Mouse (Mus musculus) midbrain, embryonic 11.5 days (tissue): ENCODE measurements at regions not wholly inside any gene's neighbourhood (a gene's known extent, or its start where the extent isn't known, plus 50 kb on each side); places are given as distances from the start of the nearest gene placed in this dataset.

ENCODE experiments used
- ATAC-seq: fragments of 200-750 bp; cut with Nextera tagmentation; 2 replicates; pipeline ENCODE4 v1.8.0; 2017; ENCODE audit warnings: moderate TSS enrichment, moderate library complexity; ENCODE audit not compliant: low FRiP score
- DNase-seq: peaks from one replicate; pipeline ENCODE4 v3.0.0; 2015; ENCODE audit warnings: low spot score; ENCODE audit errors: missing footprints
- H3K27ac ChIP-seq: fragments of 300-500 bp; sonication (generic); 2 replicates; pipeline ENCODE4 v1.5.1; 2014; ENCODE audit warnings: low read depth, low read length
- H3K27me3 ChIP-seq: fragments of 300-500 bp; sonication (generic); 2 replicates; pipeline ENCODE4 v1.6.1; 2014; ENCODE audit warnings: mild to moderate bottlenecking, low read length, moderate library complexity, mixed read lengths; ENCODE audit not compliant: control insufficient read depth, insufficient read depth
- H3K36me3 ChIP-seq: fragments of 300-500 bp; sonication (generic); 2 replicates; pipeline ENCODE4 v1.6.1; 2014; ENCODE audit warnings: mild to moderate bottlenecking, low read length, moderate library complexity, mixed read lengths; ENCODE audit not compliant: control insufficient read depth, insufficient read depth
- H3K4me1 ChIP-seq: fragments of 300-500 bp; sonication (generic); 2 replicates; pipeline ENCODE4 v1.6.1; 2014; ENCODE audit warnings: low read length; ENCODE audit not compliant: control insufficient read depth, insufficient read depth
- H3K4me2 ChIP-seq: fragments of 300-500 bp; sonication (generic); 2 replicates; pipeline ENCODE4 v1.6.1; 2014; ENCODE audit warnings: mild to moderate bottlenecking, moderate library complexity
- H3K4me3 ChIP-seq: fragments of 300-500 bp; sonication (generic); 2 replicates; pipeline ENCODE4 v1.5.1; 2014; ENCODE audit warnings: low read depth, low read length
- H3K9ac ChIP-seq: fragments of 300-500 bp; sonication (generic); 2 replicates; pipeline ENCODE4 v1.6.1; 2014; ENCODE audit warnings: low read length
- H3K9me3 ChIP-seq: fragments of 300-500 bp; sonication (generic); 2 replicates; pipeline ENCODE4 v1.6.1; 2016; ENCODE audit warnings: low read length; ENCODE audit not compliant: control insufficient read depth
- WGBS: fragments of 180-500 bp; shearing (Covaris S2); extraction: QIAGEN DNeasy Blood & Tissue Kit; methylation state at CpG from one replicate; pipeline ENCODE4 v1.1.7; 2014; 5-methylcytosine and 5-hydroxymethylcytosine counted together

DNA sequence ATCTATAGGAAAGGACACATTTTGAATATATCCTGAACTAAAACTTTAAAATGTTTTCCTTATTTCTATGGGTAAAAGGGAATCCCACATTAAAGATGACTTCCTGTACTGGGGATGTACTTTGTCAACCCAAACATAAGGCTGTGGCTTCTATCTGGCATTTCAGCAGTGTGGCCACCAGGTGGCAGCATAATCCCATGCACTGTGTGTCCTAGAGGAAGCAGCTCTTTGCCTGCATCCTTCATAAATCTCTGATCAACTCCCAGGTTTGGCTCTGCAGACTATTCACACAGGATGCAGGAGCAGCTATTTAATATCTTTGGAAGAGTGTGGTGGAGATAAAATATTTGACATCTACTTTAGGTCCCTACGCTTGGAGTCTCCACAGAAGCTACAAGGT, 59.1 kb downstream of the Bmp15 start:
- no peaks in the 10 kb centered on the region for H3K27me3 ChIP-seq
- ATAC-seq (peak; percentile 57; the same call in 1 of the 2 replicates), DNase-seq (peak; percentile 92)
- 83% methylated on average over 1 of the region's 1 CpGs for WGBS
- no peaks in the 10 kb centered on the region for H3K4me1 ChIP-seq
- no peaks in the 10 kb centered on the region for H3K36me3 ChIP-seq
- no peak overlapping the region for H3K4me3 ChIP-seq
- H3K4me2 ChIP-seq = no peak overlapping the region
- H3K27ac ChIP-seq = no peak overlapping the region
- no peak overlapping the region for H3K9ac ChIP-seq
- H3K9me3 ChIP-seq = no peaks in the 10 kb centered on the region

DNA sequence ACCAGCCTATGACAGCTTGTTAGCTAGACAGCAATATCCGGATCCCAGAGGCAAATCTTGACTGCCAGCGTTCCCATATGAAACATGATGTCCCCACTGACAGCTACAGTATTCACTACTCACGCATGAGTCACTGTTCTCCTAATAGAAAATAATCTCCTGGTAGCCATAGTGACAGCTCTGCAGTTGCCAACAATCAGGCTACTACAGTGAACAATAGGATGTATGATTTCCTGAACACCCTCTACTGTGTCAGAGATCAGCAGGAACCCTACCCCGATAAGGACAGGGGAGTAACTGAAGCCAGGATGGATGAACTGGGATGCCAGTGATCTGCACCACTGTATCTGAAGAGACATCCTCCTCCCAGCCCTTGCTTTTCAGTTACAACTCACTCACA, 62.0 kb downstream of the Bmp15 start:
- no peak for ATAC-seq
- Histone ChIP-seq H3K9ac (no peak overlapping the region), H3K4me1 (no peaks in the 10 kb centered on the region), H3K4me3 (no peak overlapping the region), H3K36me3 (no peaks in the 10 kb centered on the region), H3K27ac (no peak overlapping the region), H3K4me2 (no peak overlapping the region), H3K9me3 (no peaks in the 10 kb centered on the region), H3K27me3 (no peaks in the 10 kb centered on the region)
- WGBS = 82% methylated on average over 4 of the region's 4 CpGs
- no peak for DNase-seq

DNA sequence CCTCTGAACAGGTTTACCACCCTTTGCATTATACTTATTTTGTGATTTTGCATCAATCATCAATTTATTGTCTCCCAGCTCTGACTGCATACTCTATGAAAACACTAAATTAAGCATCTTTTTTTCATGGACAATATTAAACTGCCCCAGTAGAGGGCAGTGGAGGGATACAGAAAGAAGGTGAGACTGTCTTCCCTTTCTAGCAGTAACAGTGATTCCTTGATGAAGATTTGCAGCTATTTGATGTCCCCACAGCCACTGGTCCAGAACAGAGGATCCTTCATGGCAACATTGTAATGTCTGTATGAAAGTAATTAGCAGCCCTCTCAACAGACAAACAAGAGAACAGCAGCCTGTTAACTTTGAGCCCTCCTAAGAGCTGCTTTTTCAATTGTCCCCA, 66.5 kb downstream of the Bmp15 start:
- H3K9ac ChIP-seq = no peak overlapping the region
- DNase-seq (no peak), ATAC-seq (no peak)
- no peaks in the 10 kb centered on the region for H3K9me3 ChIP-seq
- H3K27me3 ChIP-seq = no peaks in the 10 kb centered on the region
- H3K4me1 ChIP-seq = no peaks in the 10 kb centered on the region
- no peaks in the 10 kb centered on the region for H3K36me3 ChIP-seq
- no peak overlapping the region for H3K4me2 ChIP-seq
- no peak overlapping the region for H3K4me3 ChIP-seq
- no peak overlapping the region for H3K27ac ChIP-seq

- H3K9me3 ChIP-seq = no peaks in the 10 kb centered on the region
- no peaks in the 10 kb centered on the region for H3K27me3 ChIP-seq
- DNase-seq = no peak
- 58% methylated on average over 2 of the region's 2 CpGs for WGBS
- no peak overlapping the region for H3K4me2 ChIP-seq
- no peak for ATAC-seq
- no peaks in the 10 kb centered on the region for H3K36me3 ChIP-seq
- no peak overlapping the region for H3K27ac ChIP-seq
- no peak overlapping the region for H3K9ac ChIP-seq
- H3K4me1 ChIP-seq = no peaks in the 10 kb centered on the region
- H3K4me3 ChIP-seq = no peak overlapping the region
These were observed 67.6 kb downstream of the Bmp15 start for GRCm38 (mm10) chrX:6252873-6253272.
